9 mouse cellular contexts compared by ENCODE assay signal in genomic region chr4:66923616-66924276, GRCm38 (mm10).
A peak's percentile ranks its signal among the peaks of the same experiment; 100 is the strongest.
DNase-seq lines count a peak whose midpoint lies in the region; ATAC-seq and TF ChIP-seq lines count a peak whose summit lies in the region.
"Had no signal": no experiment of that assay in that cellular context is flagged by ENCODE, and none has a peak within 500 bp of the region (broad histone marks: within the 10 kb centered on the region; RNA-seq: fewer than 3 reads in every experiment).

No protein-coding gene starts in this region.

- intact Hi-C loops in heart, postnatal 14 days (cut with DNase I), result no loop called here

- TF ChIP-seq CTCF in embryonic fibroblast, embryonic 13.5 days (IDR thresholded peaks at IDR 0.05; ENCODE audit: borderline replicate concordance, insufficient read depth, low read length), result peak; percentile 49; the same call in 1 of the 2 replicates
- TF ChIP-seq CTCF in lung, postnatal 0 days (IDR thresholded peaks at IDR 0.05), result peak; percentile 61

- no peaks in the 10 kb centered on the region for H3K36me3 ChIP-seq in lung, postnatal 0 days (ENCODE audit: insufficient read depth, low read length)
- H3K36me3 ChIP-seq: heart, embryonic 13.5 days had no signal

- no peak overlapping the region for H3K4me3 ChIP-seq in embryonic fibroblast, embryonic 13.5 days (ENCODE audit: insufficient read depth, low read length)
- H3K4me3 ChIP-seq in lung, postnatal 0 days (ENCODE audit: low read depth, low read length), result no peak overlapping the region
- H3K4me3 ChIP-seq: heart, embryonic 13.5 days had no signal

- DNase-seq in heart, postnatal 14 days, result peak; percentile 18 to 33
- DNase-seq in heart, adult 8-10 months (ENCODE audit: low spot score), result no peak
- DNase-seq in adrenal gland, postnatal 36 days, result peak; percentile 58 to 62
- peak; percentile 65 for DNase-seq in kidney, postnatal 10 days
- DNase-seq in lung, postnatal 0 days (ENCODE audit: low spot score), result peak; percentile 32
- DNase-seq in right cerebral cortex, adult 2 months (ENCODE audit: low spot score in 2 of 2), result peak; percentile 74 to 84
- DNase-seq in urinary bladder, postnatal 25 days (ENCODE audit: low spot score), result no peak

- no peak overlapping the region for H3K9ac ChIP-seq in lung, postnatal 0 days (replicated peaks; ENCODE audit: low read depth)
- H3K9ac ChIP-seq: heart, embryonic 13.5 days had no signal

- H3K27ac ChIP-seq in embryonic fibroblast, embryonic 13.5 days (ENCODE audit: insufficient read depth, low read length), result no peak overlapping the region
- H3K27ac ChIP-seq in lung, postnatal 0 days (ENCODE audit: low read length), result no peak overlapping the region
- H3K27ac ChIP-seq: heart, embryonic 13.5 days had no signal

- H3K9me3 ChIP-seq in lung, postnatal 0 days (ENCODE audit: low read length), result no peaks in the 10 kb centered on the region
- H3K9me3 ChIP-seq: heart, embryonic 13.5 days had no signal

- no peaks in the 10 kb centered on the region for H3K4me1 ChIP-seq in embryonic fibroblast, embryonic 13.5 days (ENCODE audit: control insufficient read depth, insufficient read depth, low read length)
- no peaks in the 10 kb centered on the region for H3K4me1 ChIP-seq in lung, postnatal 0 days (ENCODE audit: insufficient read depth, low read depth, low read length)
- H3K4me1 ChIP-seq: heart, embryonic 13.5 days had no signal

- no peak for ATAC-seq in lung, postnatal 0 days

- no peak for TF ChIP-seq POLR2A in embryonic fibroblast, embryonic 13.5 days (IDR thresholded peaks at IDR 0.05; ENCODE audit: low read depth, low read length)

- no peak for TF ChIP-seq EP300 in lung, postnatal 0 days (IDR thresholded peaks at IDR 0.05)

- WGBS in lung, postnatal 0 days, result 35% methylated on average over 3 of the region's 3 CpGs

- no peaks in the 10 kb centered on the region for H3K27me3 ChIP-seq in lung, postnatal 0 days (replicated peaks; ENCODE audit: insufficient read depth, low read length)
- H3K27me3 ChIP-seq: heart, embryonic 13.5 days had no signal

- no peak overlapping the region for H3K4me2 ChIP-seq in lung, postnatal 0 days (replicated peaks; ENCODE audit: low read depth, low read length)
- H3K4me2 ChIP-seq: heart, embryonic 13.5 days had no signal

Comparison
In these comparisons a context has a peak if more than half of its experiments do, and no peak if none do; other contexts are left out.
1. DNase-seq: peak in heart, postnatal 14 days (2 of 2), adrenal gland, postnatal 36 days (2 of 2), kidney, postnatal 10 days (single experiment), lung, postnatal 0 days (single experiment) and right cerebral cortex, adult 2 months (2 of 2); none in heart, adult 8-10 months (single experiment) and urinary bladder, postnatal 25 days (single experiment).